Mouse (Mus musculus) kidney, adult 2 months (tissue): ENCODE data around the gene Avil. TPM values are rescaled to one million over a fixed set of nuclear protein-coding genes. Genes with fewer than 3 reads are reported as not detected.

ENCODE experiments used
- DNase-seq: peaks from one replicate; pipeline ENCODE4 v3.0.0; 2021
- H3K27ac ChIP-seq: fragments of 200-500 bp; 2 replicates; pipeline ENCODE4 v1.5.1; 2012; ENCODE audit warnings: low read depth, low read length, control low read depth, inconsistent platforms; ENCODE audit not compliant: insufficient read depth
- H3K27me3 ChIP-seq: fragments of 200-500 bp; replicated peaks from 2 replicates; pipeline ENCODE4 v1.6.1; 2012; ENCODE audit warnings: mild to moderate bottlenecking, moderate library complexity, low read length, inconsistent platforms; ENCODE audit not compliant: control insufficient read depth, insufficient read depth
- H3K36me3 ChIP-seq: fragments of 200-500 bp; 2 replicates; pipeline ENCODE4 v1.6.1; 2012; ENCODE audit warnings: mild to moderate bottlenecking, moderate library complexity, low read length, inconsistent platforms; ENCODE audit not compliant: control insufficient read depth, insufficient read depth
- H3K4me1 ChIP-seq: fragments of 200-500 bp; 2 replicates; pipeline ENCODE4 v1.6.1; 2011; ENCODE audit warnings: low read length; ENCODE audit not compliant: control insufficient read depth, insufficient read depth
- H3K4me3 ChIP-seq: fragments of 200-500 bp; 2 replicates; pipeline ENCODE4 v1.5.1; 2011; ENCODE audit warnings: mild to moderate bottlenecking, low read depth, low read length, control low read depth; ENCODE audit not compliant: insufficient read depth
- CTCF ChIP-seq: fragments of 200-500 bp; conservative IDR thresholded peaks from 2 replicates; pipeline ENCODE4 v1.5.1; 2011; ENCODE audit warnings: low read depth, mild to moderate bottlenecking, control low read depth, low read length, moderate library complexity, mixed read lengths; ENCODE audit not compliant: insufficient read depth, insufficient read length
- POLR2A ChIP-seq: fragments of 200-500 bp; IDR thresholded peaks from one replicate; pipeline ENCODE4 v1.6.1; 2011; ENCODE audit warnings: low read depth, low read length, control low read depth
- WGBS: fragments of 180-500 bp; shearing (Covaris S2); methylation state at CpG from one replicate; pipeline ENCODE4 v1.1.7; 2018; 5-methylcytosine and 5-hydroxymethylcytosine counted together
- polyA plus RNA-seq: library from polyadenylated mRNA; depleted of rRNA; stranded (reverse); fragments of >200 nt; gene quantifications from 2 replicates; pipeline ENCODE4 v1.2.3, GENCODE M21; 2012

Gene Avil
- polyA plus RNA-seq, 1 experiment: 0.19 TPM

- Histone ChIP-seq H3K4me3 (no peak overlapping the region), H3K36me3 (no peaks in the 10 kb centered on the region; the same call in 1 of the 2 replicates), H3K27ac (no peak overlapping the region), H3K4me1 (no peaks in the 10 kb centered on the region), H3K27me3 (no peaks in the 10 kb centered on the region)
- DNase-seq: no peak
- WGBS: 72% methylated on average over 9 of the region's 9 CpGs
- no peak for TF ChIP-seq POLR2A
- no peak for TF ChIP-seq CTCF
Observed at GRCm38 (mm10) chr10:127001297-127001696, 788 bp downstream of the Avil start.

DNA sequence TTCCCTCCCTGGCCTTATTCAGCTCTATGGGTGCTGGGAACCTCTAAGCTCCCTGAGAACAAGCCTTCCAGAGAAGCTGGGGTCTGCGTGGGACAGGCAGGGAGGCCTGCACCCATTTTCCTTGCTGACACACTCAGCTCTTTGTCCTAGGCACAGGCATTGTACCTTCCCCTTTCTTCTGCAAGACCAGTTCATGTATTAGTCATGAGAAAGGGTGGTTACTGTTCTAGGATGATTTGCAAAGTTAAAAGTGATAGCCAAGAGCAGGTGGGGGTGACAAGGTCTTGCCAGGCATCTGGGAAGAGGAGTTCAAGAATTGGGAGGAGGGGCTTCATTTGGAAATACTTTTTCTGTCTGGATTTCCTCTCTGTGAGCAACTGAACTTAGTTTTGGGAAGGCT, 1.5 kb downstream of the Avil start:
- H3K27me3 ChIP-seq: no peaks in the 10 kb centered on the region
- DNase-seq: no peak
- H3K36me3 ChIP-seq: no peaks in the 10 kb centered on the region; the same call in 1 of the 2 replicates
- H3K27ac ChIP-seq: no peak overlapping the region
- no peaks in the 10 kb centered on the region for H3K4me1 ChIP-seq
- TF ChIP-seq CTCF: no peak
- TF ChIP-seq POLR2A: no peak
- H3K4me3 ChIP-seq: no peak overlapping the region
- 83% methylated on average over 1 of the region's 1 CpGs for WGBS

- no peak for DNase-seq
- no peaks in the 10 kb centered on the region for H3K27me3 ChIP-seq
- TF ChIP-seq POLR2A (no peak), CTCF (no peak)
- no peak overlapping the region for H3K27ac ChIP-seq
- no peaks in the 10 kb centered on the region for H3K4me1 ChIP-seq
- H3K4me3 ChIP-seq: no peak overlapping the region
- 87% methylated on average over 5 of the region's 5 CpGs for WGBS
- H3K36me3 ChIP-seq: no peaks in the 10 kb centered on the region
Observed at GRCm38 (mm10) chr10:127002765-127003164, 2.3 kb downstream of the Avil start.

- Histone ChIP-seq H3K4me1 (no peaks in the 10 kb centered on the region), H3K27ac (no peak overlapping the region), H3K36me3 (no peaks in the 10 kb centered on the region), H3K27me3 (no peaks in the 10 kb centered on the region), H3K4me3 (no peak overlapping the region)
- 63% methylated on average over 8 of the region's 8 CpGs for WGBS
- TF ChIP-seq POLR2A (no peak), CTCF (no peak)
- no peak for DNase-seq
Observed at GRCm38 (mm10) chr10:127003334-127003733, 2.8 kb downstream of the Avil start.

GRCm38 (mm10) chr10:127003806-127004205, 3.3 kb downstream of the Avil start:
- Histone ChIP-seq H3K36me3 (no peaks in the 10 kb centered on the region), H3K4me3 (no peak overlapping the region), H3K4me1 (no peaks in the 10 kb centered on the region), H3K27ac (no peak overlapping the region), H3K27me3 (no peaks in the 10 kb centered on the region)
- TF ChIP-seq POLR2A (no peak), CTCF (no peak)
- 74% methylated on average over 7 of the region's 7 CpGs for WGBS
- DNase-seq: no peak

DNA sequence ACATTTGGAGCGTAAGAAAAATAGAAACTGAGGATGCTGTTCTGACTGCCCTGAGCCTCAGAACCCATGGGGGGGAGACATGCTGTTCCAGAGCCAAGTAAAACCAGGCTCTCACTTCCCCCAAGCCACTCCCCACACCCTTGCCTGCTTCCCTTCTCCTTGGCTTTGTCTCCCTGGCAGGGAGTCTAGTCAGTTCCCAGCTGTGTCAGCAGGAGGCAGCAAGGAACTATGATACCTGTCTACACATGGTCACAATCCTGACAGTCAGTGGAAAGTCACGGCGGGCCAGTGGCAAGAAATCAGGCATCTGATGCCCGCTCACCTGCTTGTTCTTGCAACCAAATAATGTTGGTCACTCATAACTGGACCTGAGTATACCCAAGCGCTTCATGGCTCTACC, 16.0 kb downstream of the Avil start:
- WGBS: 52% methylated on average over 5 of the region's 5 CpGs
- peak; percentile 63 for DNase-seq

DNA sequence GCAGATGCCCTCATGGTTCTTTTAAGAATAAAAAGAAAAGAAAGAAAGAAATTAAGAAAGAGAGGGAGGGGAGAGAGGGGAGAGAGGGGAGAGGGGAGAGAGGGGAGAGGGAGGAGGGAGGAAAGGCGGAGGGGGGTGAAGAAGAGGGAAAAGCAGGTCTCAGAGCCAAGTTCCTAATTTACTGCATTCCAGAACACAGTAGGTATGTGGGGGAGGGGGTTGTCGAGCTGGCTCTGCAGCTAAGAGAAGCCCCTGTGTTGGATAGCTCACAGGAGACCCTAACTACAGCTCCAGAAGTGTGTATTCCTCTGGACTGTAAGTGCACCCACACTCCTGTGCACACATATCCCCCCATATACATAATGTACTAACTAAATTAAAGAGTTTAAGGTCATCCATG, 16.6 kb downstream of the Avil start:
- Histone ChIP-seq H3K36me3 (no peaks in the 10 kb centered on the region), H3K4me1 (no peaks in the 10 kb centered on the region), H3K4me3 (no peak overlapping the region), H3K27ac (no peak overlapping the region), H3K27me3 (no peaks in the 10 kb centered on the region)
- DNase-seq: no peak
- WGBS: 17% methylated on average over 2 of the region's 2 CpGs
- TF ChIP-seq POLR2A: no peak
- no peak for TF ChIP-seq CTCF

More for the DNA sequence above, 16.0 kb downstream of the Avil start:
- Histone ChIP-seq H3K4me1 (no peaks in the 10 kb centered on the region), H3K4me3 (no peak overlapping the region), H3K36me3 (no peaks in the 10 kb centered on the region), H3K27me3 (no peaks in the 10 kb centered on the region), H3K27ac (no peak overlapping the region)
- peak; percentile 68 for TF ChIP-seq CTCF
- TF ChIP-seq POLR2A: no peak

GRCm38 (mm10) chr10:127018422-127018821, 17.9 kb downstream of the Avil start:
- WGBS: 61% methylated on average over 16 of the region's 16 CpGs
- no peak overlapping the region for H3K4me3 ChIP-seq
- DNase-seq: no peak

More at GRCm38 (mm10) chr10:127018422-127018821, 17.9 kb downstream of the Avil start:
- Histone ChIP-seq H3K27ac (no peak overlapping the region), H3K4me1 (no peaks in the 10 kb centered on the region), H3K27me3 (no peaks in the 10 kb centered on the region), H3K36me3 (no peaks in the 10 kb centered on the region)
- TF ChIP-seq CTCF: no peak
- TF ChIP-seq POLR2A: no peak
